Mouse (Mus musculus): ENCODE results near the gene Mok. TPM values are rescaled to one million over a fixed set of nuclear protein-coding genes. Genes with fewer than 3 reads are reported as not detected.

Mok gene
- polyA plus RNA-seq, 1 experiment from 2014 or later, result 7.1 TPM

GRCm38 (mm10) chr12:110784211-110784610 is 56.5 kb downstream of the Mok start:
- ATAC-seq (replicated peaks; ENCODE audit: insufficient number of reproducible peaks, low FRiP score, low TSS enrichment, low read depth), result no peak

GRCm38 (mm10) chr12:110782278-110782677 is 58.5 kb downstream of the Mok start:
- Histone ChIP-seq H3K36me3 (replicated peaks; ENCODE audit: control insufficient read depth, insufficient read depth, low read depth, low read length) (0 out of 2 replicates have a peak, but pooled peaks cover 3% of the 10 kb centered on the region), H3K27ac (replicated peaks; ENCODE audit: low read depth, low read length) (no peak overlapping the region), H3K4me3 (ENCODE audit: low read depth, low read length) (no peak overlapping the region), H3K9ac (replicated peaks; ENCODE audit: low read length) (no peak overlapping the region), H3K4me1 (ENCODE audit: control insufficient read depth, insufficient read depth, low read length) (no peaks in the 10 kb centered on the region), H3K9me3 (replicated peaks; ENCODE audit: control insufficient read depth, low read length) (no peaks in the 10 kb centered on the region), H3K4me2 (ENCODE audit: low read depth, low read length) (no peak overlapping the region), H3K27me3 (ENCODE audit: control insufficient read depth, insufficient read depth, low read length) (no peaks in the 10 kb centered on the region)
- WGBS, result 100% methylated on average over 1 of the region's 1 CpGs
- ATAC-seq (replicated peaks; ENCODE audit: insufficient number of reproducible peaks, low FRiP score, low TSS enrichment, low read depth) (no peak), DNase-seq (ENCODE audit: low spot score) (no peak)

More at GRCm38 (mm10) chr12:110784211-110784610, 56.5 kb downstream of the Mok start:
- H3K9ac ChIP-seq (replicated peaks; ENCODE audit: low read length), result no peak overlapping the region
- no peak overlapping the region for H3K4me2 ChIP-seq (ENCODE audit: low read depth, low read length)
- H3K4me3 ChIP-seq (ENCODE audit: low read depth, low read length), result no peak overlapping the region
- no peak overlapping the region for H3K27ac ChIP-seq (replicated peaks; ENCODE audit: low read depth, low read length)
- H3K27me3 ChIP-seq (ENCODE audit: control insufficient read depth, insufficient read depth, low read length), result no peaks in the 10 kb centered on the region
- DNase-seq (ENCODE audit: low spot score), result no peak
- WGBS, result 100% methylated on average over 2 of the region's 2 CpGs
- no peaks in the 10 kb centered on the region for H3K4me1 ChIP-seq (ENCODE audit: control insufficient read depth, insufficient read depth, low read length)
- H3K36me3 ChIP-seq (replicated peaks; ENCODE audit: control insufficient read depth, insufficient read depth, low read depth, low read length), result 0 out of 2 replicates have a peak, but pooled peaks cover 3% of the 10 kb centered on the region
- no peaks in the 10 kb centered on the region for H3K9me3 ChIP-seq (replicated peaks; ENCODE audit: control insufficient read depth, low read length)

GRCm38 (mm10) chr12:110781181-110781580 is 59.6 kb downstream of the Mok start:
- no peak overlapping the region for H3K4me3 ChIP-seq (ENCODE audit: low read depth, low read length)
- DNase-seq (ENCODE audit: low spot score) (no peak), ATAC-seq (replicated peaks; ENCODE audit: insufficient number of reproducible peaks, low FRiP score, low TSS enrichment, low read depth) (no peak)
- H3K27me3 ChIP-seq (ENCODE audit: control insufficient read depth, insufficient read depth, low read length), result no peaks in the 10 kb centered on the region
- H3K4me2 ChIP-seq (ENCODE audit: low read depth, low read length), result no peak overlapping the region
- no peak overlapping the region for H3K27ac ChIP-seq (replicated peaks; ENCODE audit: low read depth, low read length)
- H3K36me3 ChIP-seq (replicated peaks; ENCODE audit: control insufficient read depth, insufficient read depth, low read depth, low read length), result 0 out of 2 replicates have a peak, but pooled peaks cover 3% of the 10 kb centered on the region
- WGBS, result 84% methylated on average over 8 of the region's 8 CpGs
- H3K9me3 ChIP-seq (replicated peaks; ENCODE audit: control insufficient read depth, low read length), result no peaks in the 10 kb centered on the region
- H3K4me1 ChIP-seq (ENCODE audit: control insufficient read depth, insufficient read depth, low read length), result no peaks in the 10 kb centered on the region
- H3K9ac ChIP-seq (replicated peaks; ENCODE audit: low read length), result no peak overlapping the region

GRCm38 (mm10) chr12:110779296-110779695 is 61.4 kb downstream of the Mok start:
- H3K9me3 ChIP-seq (replicated peaks; ENCODE audit: control insufficient read depth, low read length), result no peaks in the 10 kb centered on the region
- H3K4me1 ChIP-seq (ENCODE audit: control insufficient read depth, insufficient read depth, low read length), result no peaks in the 10 kb centered on the region
- H3K36me3 ChIP-seq (replicated peaks; ENCODE audit: control insufficient read depth, insufficient read depth, low read depth, low read length), result no peaks in the 10 kb centered on the region
- no peak overlapping the region for H3K4me2 ChIP-seq (ENCODE audit: low read depth, low read length)
- WGBS, result 90% methylated on average over 7 of the region's 7 CpGs
- no peak for ATAC-seq (replicated peaks; ENCODE audit: insufficient number of reproducible peaks, low FRiP score, low TSS enrichment, low read depth)
- H3K9ac ChIP-seq (replicated peaks; ENCODE audit: low read length), result no peak overlapping the region
- no peak for DNase-seq (ENCODE audit: low spot score)
- no peaks in the 10 kb centered on the region for H3K27me3 ChIP-seq (ENCODE audit: control insufficient read depth, insufficient read depth, low read length)
- no peak overlapping the region for H3K27ac ChIP-seq (replicated peaks; ENCODE audit: low read depth, low read length)
- H3K4me3 ChIP-seq (ENCODE audit: low read depth, low read length), result no peak overlapping the region

- H3K27ac ChIP-seq (replicated peaks; ENCODE audit: low read depth, low read length), result no peak overlapping the region
- H3K9ac ChIP-seq (replicated peaks; ENCODE audit: low read length), result no peak overlapping the region
- H3K27me3 ChIP-seq (ENCODE audit: control insufficient read depth, insufficient read depth, low read length), result no peaks in the 10 kb centered on the region
- no peaks in the 10 kb centered on the region for H3K36me3 ChIP-seq (replicated peaks; ENCODE audit: control insufficient read depth, insufficient read depth, low read depth, low read length)
- no peak overlapping the region for H3K4me2 ChIP-seq (ENCODE audit: low read depth, low read length)
- H3K4me1 ChIP-seq (ENCODE audit: control insufficient read depth, insufficient read depth, low read length), result no peaks in the 10 kb centered on the region
- no peak for DNase-seq (ENCODE audit: low spot score)
- ATAC-seq (replicated peaks; ENCODE audit: insufficient number of reproducible peaks, low FRiP score, low TSS enrichment, low read depth), result no peak
- H3K4me3 ChIP-seq (ENCODE audit: low read depth, low read length), result no peak overlapping the region
- WGBS, result 88% methylated on average over 5 of the region's 5 CpGs
- H3K9me3 ChIP-seq (replicated peaks; ENCODE audit: control insufficient read depth, low read length), result no peaks in the 10 kb centered on the region
These were observed 62.9 kb downstream of the Mok start for GRCm38 (mm10) chr12:110777853-110778252.

GRCm38 (mm10) chr12:110775628-110776426 is 64.9 kb downstream of the Mok start:
- no peak overlapping the region for H3K9ac ChIP-seq (replicated peaks; ENCODE audit: low read length)
- H3K4me3 ChIP-seq (ENCODE audit: low read depth, low read length), result no peak overlapping the region
- ATAC-seq (replicated peaks; ENCODE audit: insufficient number of reproducible peaks, low FRiP score, low TSS enrichment, low read depth), result no peak
- H3K27me3 ChIP-seq (ENCODE audit: control insufficient read depth, insufficient read depth, low read length), result no peaks in the 10 kb centered on the region
- WGBS, result 61% methylated on average over 5 of the region's 5 CpGs
- no peak overlapping the region for H3K27ac ChIP-seq (replicated peaks; ENCODE audit: low read depth, low read length)
- H3K4me1 ChIP-seq (ENCODE audit: control insufficient read depth, insufficient read depth, low read length), result no peaks in the 10 kb centered on the region
- DNase-seq (ENCODE audit: low spot score), result no peak
- H3K9me3 ChIP-seq (replicated peaks; ENCODE audit: control insufficient read depth, low read length), result no peaks in the 10 kb centered on the region
- H3K36me3 ChIP-seq (replicated peaks; ENCODE audit: control insufficient read depth, insufficient read depth, low read depth, low read length), result no peaks in the 10 kb centered on the region
- no peak overlapping the region for H3K4me2 ChIP-seq (ENCODE audit: low read depth, low read length)

- Histone ChIP-seq H3K4me2 (ENCODE audit: low read depth, low read length) (no peak overlapping the region), H3K27ac (replicated peaks; ENCODE audit: low read depth, low read length) (no peak overlapping the region), H3K9me3 (replicated peaks; ENCODE audit: control insufficient read depth, low read length) (no peaks in the 10 kb centered on the region), H3K27me3 (ENCODE audit: control insufficient read depth, insufficient read depth, low read length) (no peaks in the 10 kb centered on the region), H3K4me1 (ENCODE audit: control insufficient read depth, insufficient read depth, low read length) (no peaks in the 10 kb centered on the region), H3K4me3 (ENCODE audit: low read depth, low read length) (no peak overlapping the region), H3K36me3 (replicated peaks; ENCODE audit: control insufficient read depth, insufficient read depth, low read depth, low read length) (no peaks in the 10 kb centered on the region), H3K9ac (replicated peaks; ENCODE audit: low read length) (no peak overlapping the region)
- no peak for DNase-seq (ENCODE audit: low spot score)
- no peak for ATAC-seq (replicated peaks; ENCODE audit: insufficient number of reproducible peaks, low FRiP score, low TSS enrichment, low read depth)
- 96% methylated on average over 6 of the region's 6 CpGs for WGBS
These were observed 68.8 kb downstream of the Mok start for GRCm38 (mm10) chr12:110771961-110772360.

- no peaks in the 10 kb centered on the region for H3K9me3 ChIP-seq (replicated peaks; ENCODE audit: control insufficient read depth, low read length)
These were observed 70.1 kb downstream of the Mok start for GRCm38 (mm10) chr12:110770479-110771247.

More at GRCm38 (mm10) chr12:110770479-110771247, 70.1 kb downstream of the Mok start:
- no peak overlapping the region for H3K27ac ChIP-seq (replicated peaks; ENCODE audit: low read depth, low read length)
- H3K4me3 ChIP-seq (ENCODE audit: low read depth, low read length), result no peak overlapping the region
- WGBS, result 94% methylated on average over 10 of the region's 10 CpGs
- H3K4me2 ChIP-seq (ENCODE audit: low read depth, low read length), result no peak overlapping the region
- ATAC-seq (replicated peaks; ENCODE audit: insufficient number of reproducible peaks, low FRiP score, low TSS enrichment, low read depth) (no peak), DNase-seq (ENCODE audit: low spot score) (no peak)
- no peaks in the 10 kb centered on the region for H3K36me3 ChIP-seq (replicated peaks; ENCODE audit: control insufficient read depth, insufficient read depth, low read depth, low read length)
- no peaks in the 10 kb centered on the region for H3K4me1 ChIP-seq (ENCODE audit: control insufficient read depth, insufficient read depth, low read length)
- no peak overlapping the region for H3K9ac ChIP-seq (replicated peaks; ENCODE audit: low read length)
- no peaks in the 10 kb centered on the region for H3K27me3 ChIP-seq (ENCODE audit: control insufficient read depth, insufficient read depth, low read length)

Data from embryonic facial prominence, embryonic 11.5 days (tissue).